Comparison of ENCODE assay signal across 14 mouse cellular contexts in genomic region chr2:30366203-30366602, GRCm38 (mm10). TPM values are rescaled to one million over a fixed set of nuclear protein-coding genes. Genes with fewer than 3 reads are reported as not detected.
DNase-seq lines count a peak whose midpoint lies in the region; ATAC-seq and TF ChIP-seq lines count a peak whose summit lies in the region.
"Had no signal": no experiment of that assay in that cellular context is flagged by ENCODE, and none has a peak within 500 bp of the region (broad histone marks: within the 10 kb centered on the region; RNA-seq: fewer than 3 reads in every experiment).

No protein-coding gene starts in this region.

- H3K4me2 ChIP-seq in liver, embryonic 12.5 days, result no peak overlapping the region

- H3K79me2 ChIP-seq in liver, adult 2 months (ENCODE audit: control insufficient read depth, insufficient read depth, low read length), result peaks cover 15% of the 10 kb centered on the region; the same call in 1 of the 2 replicates

- peak; percentile 54 to 61 for DNase-seq in heart, adult 18-20 months
- no peak for DNase-seq in heart, embryonic 10.5 days (ENCODE audit: low spot score)
- no peak for DNase-seq in liver, adult 2 months (ENCODE audit: extremely low read depth, low read depth, low spot score)
- peak; percentile 49 for DNase-seq in kidney, postnatal 14 days
- no peak for DNase-seq in thymus, postnatal 4 days
- DNase-seq: gastrocnemius, postnatal 36 days; thymus, postnatal 25 days had no signal

- H3K27ac ChIP-seq in heart, embryonic 10.5 days, result no peak overlapping the region; the same call in 1 of the 2 replicates
- H3K27ac ChIP-seq in liver, adult 2 months (replicated peaks; ENCODE audit: insufficient read depth, low read depth, low read length), result peak overlapping the region; percentile 3; the same call in 1 of the 2 replicates
- H3K27ac ChIP-seq in liver, embryonic 12.5 days, result no peak overlapping the region
- H3K27ac ChIP-seq in brown adipose tissue, adult 24 weeks (replicated peaks; ENCODE audit: low read depth, low read length), result 0 out of 2 replicates have a peak overlapping the region, but pooled peaks have one; percentile 5
- H3K27ac ChIP-seq: embryonic facial prominence, embryonic 15.5 days; hindbrain, embryonic 15.5 days; limb, embryonic 13.5 days had no signal

- H3K36me3 ChIP-seq in heart, embryonic 10.5 days, result peaks cover 51% of the 10 kb centered on the region
- H3K36me3 ChIP-seq in liver, adult 2 months (ENCODE audit: control insufficient read depth, insufficient read depth, low read length), result peaks cover 27% of the 10 kb centered on the region; the same call in 1 of the 2 replicates
- peaks cover 52% of the 10 kb centered on the region for H3K36me3 ChIP-seq in liver, embryonic 12.5 days

- TF ChIP-seq CTCF in liver, adult 2 months (IDR thresholded peaks at IDR 0.05; ENCODE audit: low read depth, low read length), result no peak

- WGBS in heart, embryonic 10.5 days, result 66% methylated on average over 5 of the region's 5 CpGs
- 28% methylated on average over 5 of the region's 5 CpGs for WGBS in liver, adult 2 months
- WGBS in liver, embryonic 12.5 days (ENCODE audit: insufficient replicate concordance), result 71% methylated on average over 5 of the region's 5 CpGs

- peaks cover 21% of the 10 kb centered on the region for H3K4me1 ChIP-seq in heart, embryonic 10.5 days
- H3K4me1 ChIP-seq in liver, adult 2 months (ENCODE audit: control insufficient read depth, insufficient read depth, low read length), result peaks cover 17% of the 10 kb centered on the region
- peaks cover 27% of the 10 kb centered on the region for H3K4me1 ChIP-seq in liver, embryonic 12.5 days
- no peaks in the 10 kb centered on the region for H3K4me1 ChIP-seq in brown adipose tissue, adult 24 weeks (ENCODE audit: control insufficient read depth, insufficient read depth, insufficient read length, low read length)

- no peak overlapping the region for H3K4me3 ChIP-seq in heart, embryonic 10.5 days
- no peak overlapping the region for H3K4me3 ChIP-seq in liver, adult 2 months (ENCODE audit: insufficient read depth, low read depth, low read length)
- no peak overlapping the region for H3K4me3 ChIP-seq in liver, embryonic 12.5 days
- H3K4me3 ChIP-seq in brown adipose tissue, adult 24 weeks (ENCODE audit: insufficient read depth, low read depth, low read length), result 0 out of 2 replicates have a peak overlapping the region, but pooled peaks have one; percentile 7
- H3K4me3 ChIP-seq: embryonic facial prominence, embryonic 15.5 days had no signal

- no peaks in the 10 kb centered on the region for H3K27me3 ChIP-seq in heart, embryonic 10.5 days (ENCODE audit: insufficient read depth, poor library complexity, severe bottlenecking)
- H3K27me3 ChIP-seq in liver, adult 2 months (ENCODE audit: control insufficient read depth, insufficient read depth, low read length), result no peaks in the 10 kb centered on the region
- no peaks in the 10 kb centered on the region for H3K27me3 ChIP-seq in liver, embryonic 12.5 days (replicated peaks)
- H3K27me3 ChIP-seq: embryonic facial prominence, embryonic 15.5 days; hindbrain, embryonic 15.5 days; limb, embryonic 13.5 days had no signal

- H3K9me3 ChIP-seq in heart, embryonic 10.5 days, result no peaks in the 10 kb centered on the region
- 0 out of 2 replicates have a peak, but pooled peaks cover 4% of the 10 kb centered on the region for H3K9me3 ChIP-seq in liver, embryonic 12.5 days (replicated peaks)
- H3K9me3 ChIP-seq: embryonic facial prominence, embryonic 15.5 days; hindbrain, embryonic 15.5 days; limb, embryonic 13.5 days had no signal

- no peak for TF ChIP-seq POLR2A in liver, adult 2 months (IDR thresholded peaks at IDR 0.05; ENCODE audit: extremely low read depth, insufficient read depth, low read length)

- ATAC-seq in liver, embryonic 12.5 days, result no peak
- no peak for ATAC-seq in megakaryocyte progenitor cell, adult 5-6 weeks (replicated peaks; ENCODE audit: poor library complexity)
- ATAC-seq: forebrain, embryonic 16.5 days had no signal

- no peak overlapping the region for H3K9ac ChIP-seq in liver, adult 2 months (ENCODE audit: low read depth, low read length)
- no peak overlapping the region for H3K9ac ChIP-seq in liver, embryonic 12.5 days
- H3K9ac ChIP-seq: embryonic facial prominence, embryonic 15.5 days; hindbrain, embryonic 15.5 days had no signal

RNA-seq across cellular contexts. Expression of gene Miga2, which starts 2.2 kb away (rescaled TPM):
- 10 to 100 TPM; 83.0 to 85.6 TPM for total RNA-seq in heart, adult 18-20 months (2021)
- 28.2 and 35.1 TPM in 2 replicates for polyA plus RNA-seq in heart, embryonic 10.5 days (2016; fragmentation: Nextera tagmentation; extraction: Ambion mirVana)
- 30.7 and 37.2 TPM in 2 replicates for total RNA-seq in liver, adult 2 months (2014; rRNA removed)
- polyA plus RNA-seq in liver, adult 2 months (2012; rRNA removed), result 46.5 and 52.2 TPM in 2 replicates
- 12.7 and 13.6 TPM in 2 replicates for polyA plus RNA-seq in liver, embryonic 12.5 days (2016; fragmentation: Nextera tagmentation; extraction: Ambion mirVana)
- polyA plus RNA-seq in brown adipose tissue, adult 24 weeks (2012; ENCODE audit: insufficient read depth, insufficient read length, missing spikeins), result 77.1 and 78.5 TPM in 2 replicates
- 4.2 and 5.0 TPM in 2 replicates for total RNA-seq in megakaryocyte progenitor cell, adult 5-6 weeks (2015)
- total RNA-seq in megakaryocyte progenitor cell, adult 5-6 weeks (2017), result 11.7 and 12.3 TPM in 2 replicates

RNA-seq across cellular contexts. Expression of gene Sh3glb2, which starts 7.1 kb away (rescaled TPM):
- 10 to 100 TPM; 34.6 to 42.9 TPM for total RNA-seq in heart, adult 18-20 months (2021)
- polyA plus RNA-seq in heart, embryonic 10.5 days (2016; fragmentation: Nextera tagmentation; extraction: Ambion mirVana), result 101 and 132 TPM in 2 replicates
- 23.3 and 23.5 TPM in 2 replicates for total RNA-seq in liver, adult 2 months (2014; rRNA removed)
- 50.0 and 62.0 TPM in 2 replicates for polyA plus RNA-seq in liver, adult 2 months (2012; rRNA removed)
- polyA plus RNA-seq in liver, embryonic 12.5 days (2016; fragmentation: Nextera tagmentation; extraction: Ambion mirVana), result 30.3 and 33.7 TPM in 2 replicates
- 66.4 and 76.9 TPM in 2 replicates for polyA plus RNA-seq in brown adipose tissue, adult 24 weeks (2012; ENCODE audit: insufficient read depth, insufficient read length, missing spikeins)
- total RNA-seq in megakaryocyte progenitor cell, adult 5-6 weeks (2015), result 16.1 and 16.7 TPM in 2 replicates
- 23.4 and 24.8 TPM in 2 replicates for total RNA-seq in megakaryocyte progenitor cell, adult 5-6 weeks (2017)

RNA-seq across cellular contexts. Expression of gene Dolpp1, which starts 25.9 kb away (rescaled TPM):
- total RNA-seq in heart, adult 18-20 months (2021), result 1 to 10 TPM; 6.4 to 7.8 TPM
- 29.9 and 36.1 TPM in 2 replicates for polyA plus RNA-seq in heart, embryonic 10.5 days (2016; fragmentation: Nextera tagmentation; extraction: Ambion mirVana)
- 8.9 and 11.2 TPM in 2 replicates for total RNA-seq in liver, adult 2 months (2014; rRNA removed)
- polyA plus RNA-seq in liver, adult 2 months (2012; rRNA removed), result 44.8 and 47.3 TPM in 2 replicates
- 23.5 and 24.3 TPM in 2 replicates for polyA plus RNA-seq in liver, embryonic 12.5 days (2016; fragmentation: Nextera tagmentation; extraction: Ambion mirVana)
- polyA plus RNA-seq in brown adipose tissue, adult 24 weeks (2012; ENCODE audit: insufficient read depth, insufficient read length, missing spikeins), result 10.4 and 13.8 TPM in 2 replicates
- total RNA-seq in megakaryocyte progenitor cell, adult 5-6 weeks (2015), result 4.0 and 8.1 TPM in 2 replicates
- 16.3 and 26.0 TPM in 2 replicates for total RNA-seq in megakaryocyte progenitor cell, adult 5-6 weeks (2017)

RNA-seq across cellular contexts. Expression of gene Crat, which starts 49.4 kb away (rescaled TPM):
- total RNA-seq in heart, adult 18-20 months (2021), result 100 to 1,000 TPM; 507 to 509 TPM
- 36.1 and 55.2 TPM in 2 replicates for polyA plus RNA-seq in heart, embryonic 10.5 days (2016; fragmentation: Nextera tagmentation; extraction: Ambion mirVana)
- total RNA-seq in liver, adult 2 months (2014; rRNA removed), result 9.2 and 24.3 TPM in 2 replicates
- polyA plus RNA-seq in liver, adult 2 months (2012; rRNA removed), result 65.2 and 92.6 TPM in 2 replicates
- polyA plus RNA-seq in liver, embryonic 12.5 days (2016; fragmentation: Nextera tagmentation; extraction: Ambion mirVana), result 26.0 and 28.6 TPM in 2 replicates
- polyA plus RNA-seq in brown adipose tissue, adult 24 weeks (2012; ENCODE audit: insufficient read depth, insufficient read length, missing spikeins), result 378 and 560 TPM in 2 replicates
- 21.2 and 31.7 TPM in 2 replicates for total RNA-seq in megakaryocyte progenitor cell, adult 5-6 weeks (2015)
- total RNA-seq in megakaryocyte progenitor cell, adult 5-6 weeks (2017), result 8.4 and 9.1 TPM in 2 replicates

RNA-seq across cellular contexts. Expression of gene Ptpa, which starts 49.6 kb away (rescaled TPM):
- total RNA-seq in heart, adult 18-20 months (2021), result 10 to 100 TPM; 81.6 to 96.7 TPM
- 129 and 140 TPM in 2 replicates for polyA plus RNA-seq in heart, embryonic 10.5 days (2016; fragmentation: Nextera tagmentation; extraction: Ambion mirVana)
- 18.3 and 25.1 TPM in 2 replicates for total RNA-seq in liver, adult 2 months (2014; rRNA removed)
- polyA plus RNA-seq in liver, adult 2 months (2012; rRNA removed), result 48.9 and 54.3 TPM in 2 replicates
- 168 and 173 TPM in 2 replicates for polyA plus RNA-seq in liver, embryonic 12.5 days (2016; fragmentation: Nextera tagmentation; extraction: Ambion mirVana)
- 83.8 and 94.3 TPM in 2 replicates for polyA plus RNA-seq in brown adipose tissue, adult 24 weeks (2012; ENCODE audit: insufficient read depth, insufficient read length, missing spikeins)
- 75.9 and 90.4 TPM in 2 replicates for total RNA-seq in megakaryocyte progenitor cell, adult 5-6 weeks (2015)
- 63.0 and 63.3 TPM in 2 replicates for total RNA-seq in megakaryocyte progenitor cell, adult 5-6 weeks (2017)

Comparison
In these comparisons a context has a peak if more than half of its experiments do, and no peak if none do; other contexts are left out.
1. DNase-seq: peak in heart, adult 18-20 months (2 of 2) and kidney, postnatal 14 days (single experiment); none in heart, embryonic 10.5 days (single experiment), liver, adult 2 months (single experiment) and thymus, postnatal 4 days (single experiment).
2. H3K27ac ChIP-seq: peak in liver, adult 2 months (single experiment) and brown adipose tissue, adult 24 weeks (single experiment); none in heart, embryonic 10.5 days (single experiment) and liver, embryonic 12.5 days (single experiment).